Comparison of ENCODE assay signal across 1 mouse cellular context in the genomic region with DNA sequence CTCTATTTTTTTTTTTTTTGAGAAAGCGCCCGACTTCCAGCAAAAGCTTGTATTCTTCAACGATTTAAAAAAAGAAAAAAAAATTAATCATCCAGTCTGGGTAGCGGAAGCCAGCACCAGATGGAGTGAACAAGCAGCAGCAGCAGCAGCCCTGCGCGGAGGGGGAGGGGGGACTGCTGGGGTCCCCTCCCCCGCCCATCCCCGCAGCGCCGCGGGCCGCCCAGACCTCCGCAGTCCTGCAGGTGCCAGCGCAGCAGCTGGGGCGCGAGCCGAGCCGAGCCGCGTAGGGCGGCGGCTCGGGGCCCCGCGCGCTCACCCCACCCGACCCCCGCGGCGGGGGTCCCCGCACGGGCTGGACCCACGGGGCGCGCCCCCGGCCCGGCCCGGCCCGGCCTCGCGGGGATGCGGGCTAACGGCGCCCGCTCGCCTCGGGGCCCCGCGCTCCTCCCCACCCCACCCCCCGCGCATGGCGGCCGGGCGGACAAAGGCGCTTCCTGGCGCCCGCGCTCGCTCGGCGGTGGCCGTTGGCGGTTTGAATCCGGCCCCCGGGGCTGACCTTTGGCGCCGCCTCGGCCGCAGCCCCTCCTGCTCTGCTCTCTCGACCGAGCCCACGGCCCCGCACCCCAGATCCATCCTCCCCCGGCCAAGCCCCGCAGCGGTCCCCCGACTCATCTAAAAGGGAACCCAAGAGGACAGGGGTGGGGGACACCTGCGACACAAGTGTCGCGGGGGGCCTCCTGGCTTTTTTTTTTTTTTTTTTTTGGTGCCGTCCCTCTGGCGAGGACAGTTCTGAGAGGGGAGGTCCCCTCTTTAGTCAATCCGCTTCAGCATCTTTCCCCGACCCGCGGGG.
TF ChIP-seq lines count a peak whose summit lies in the region.

No protein-coding gene starts in this region.

TF ChIP-seq in CH12.LX, 34 proteins besides CTCF, POLR2A, EP300 and RAD21 (continued from another document):
- peak; percentile 69 for TF ChIP-seq TCF12 (IDR thresholded peaks at IDR 0.05; ENCODE audit: low read depth, low read length)
- TF ChIP-seq CHD2 (IDR thresholded peaks at IDR 0.05; ENCODE audit: low read length), result peak; percentile 93
- TF ChIP-seq SIN3A (IDR thresholded peaks at IDR 0.05; ENCODE audit: low read length), result peak; percentile 63
- TF ChIP-seq USF2 (conservative IDR thresholded peaks at IDR 0.05; ENCODE audit: low read depth, low read length), result no peak
- no peak; the same call in 1 of the 2 replicates for TF ChIP-seq NRF1 (IDR thresholded peaks at IDR 0.05; ENCODE audit: low read depth, low read length)
- no peak for TF ChIP-seq ETS1 (conservative IDR thresholded peaks at IDR 0.05; ENCODE audit: low read depth, low read length)
- no peak for TF ChIP-seq NELFE (IDR thresholded peaks at IDR 0.05; ENCODE audit: low read depth, low read length)
- TF ChIP-seq ZNF384 (IDR thresholded peaks at IDR 0.05; ENCODE audit: low read depth, low read length), result peak; percentile 73
- TF ChIP-seq CHD1 (IDR thresholded peaks at IDR 0.05; ENCODE audit: low read depth, low read length), result no peak
- no peak for TF ChIP-seq USF1 (IDR thresholded peaks at IDR 0.05; ENCODE audit: low read depth, low read length)
- no peak for TF ChIP-seq ZKSCAN1 (IDR thresholded peaks at IDR 0.05; ENCODE audit: borderline replicate concordance, low read depth, low read length)
- peak; percentile 72; the same call in 1 of the 2 replicates for TF ChIP-seq MAZ (IDR thresholded peaks at IDR 0.05; ENCODE audit: low read depth, low read length)
- TF ChIP-seq ELF1 (IDR thresholded peaks at IDR 0.05; ENCODE audit: low read depth, low read length), result peak; percentile 31; the same call in 1 of the 2 replicates
- TF ChIP-seq HCFC1 (IDR thresholded peaks at IDR 0.05; ENCODE audit: low read depth, low read length), result no peak
- TF ChIP-seq MAX (IDR thresholded peaks at IDR 0.05; ENCODE audit: low read length), result peak; percentile 28; the same call in 1 of the 2 replicates
- TF ChIP-seq JUN (IDR thresholded peaks at IDR 0.05; ENCODE audit: insufficient read depth, low read depth, low read length), result no peak
- no peak for TF ChIP-seq PAX5 (IDR thresholded peaks at IDR 0.05; ENCODE audit: low read length)
- no peak for TF ChIP-seq GABPA (IDR thresholded peaks at IDR 0.05; ENCODE audit: insufficient replicate concordance, low read depth, low read length)
- peak; percentile 75; the same call in 1 of the 2 replicates for TF ChIP-seq UBTF (IDR thresholded peaks at IDR 0.05; ENCODE audit: low read depth, low read length)
